Mouse (Mus musculus) right cerebral cortex, postnatal 36 days (tissue): ENCODE data around the gene Notch2.
A peak's percentile ranks its signal among the peaks of the same experiment; 100 is the strongest.

ENCODE experiments used
- DNase-seq, 2 experiments: peaks; one replicate each; pipeline ENCODE4 v3.0.0; 2022; ENCODE audit warnings: low spot score in 2 of 2, mixed read lengths in 1 of 2

Gene Notch2

GRCm38 (mm10) chr3:98157073-98157472 lies 143.7 kb downstream of the Notch2 start:
- DNase-seq = no peak

GRCm38 (mm10) chr3:98157585-98157984 lies 144.3 kb downstream of the Notch2 start:
- no peak for DNase-seq

GRCm38 (mm10) chr3:98158646-98159045 lies 145.3 kb downstream of the Notch2 start:
- DNase-seq = no peak

- DNase-seq = no peak
These were observed 146.0 kb downstream of the Notch2 start for GRCm38 (mm10) chr3:98159289-98159688.

- no peak for DNase-seq
These were observed 147.0 kb downstream of the Notch2 start, which contains the start of gene Adam30 for GRCm38 (mm10) chr3:98160330-98160729. TSS of gene Adam30 (plus strand) at chr3:98160630.

GRCm38 (mm10) chr3:98178340-98178739 lies 165.0 kb downstream of the Notch2 start:
- peak; percentile 20 to 23 for DNase-seq

GRCm38 (mm10) chr3:98180805-98181204 lies 167.5 kb downstream of the Notch2 start:
- DNase-seq = peak; percentile 11 to 18

- no peak for DNase-seq
These were observed 171.9 kb downstream of the Notch2 start for GRCm38 (mm10) chr3:98185163-98185714.

GRCm38 (mm10) chr3:98187777-98188176 lies 174.4 kb downstream of the Notch2 start:
- DNase-seq = no peak

- no peak for DNase-seq
These were observed 184.6 kb downstream of the Notch2 start for GRCm38 (mm10) chr3:98197711-98198532.

- DNase-seq = no peak
These were observed 186.4 kb downstream of the Notch2 start for GRCm38 (mm10) chr3:98199747-98200146.
